Mouse (Mus musculus): ENCODE measurements around the gene H1f0. TPM values are rescaled to one million over a fixed set of nuclear protein-coding genes. Genes with fewer than 3 reads are reported as not detected.

The H1f0 gene
- polyA plus RNA-seq, 2 experiments = 47.8 to 65.2 TPM

DNA sequence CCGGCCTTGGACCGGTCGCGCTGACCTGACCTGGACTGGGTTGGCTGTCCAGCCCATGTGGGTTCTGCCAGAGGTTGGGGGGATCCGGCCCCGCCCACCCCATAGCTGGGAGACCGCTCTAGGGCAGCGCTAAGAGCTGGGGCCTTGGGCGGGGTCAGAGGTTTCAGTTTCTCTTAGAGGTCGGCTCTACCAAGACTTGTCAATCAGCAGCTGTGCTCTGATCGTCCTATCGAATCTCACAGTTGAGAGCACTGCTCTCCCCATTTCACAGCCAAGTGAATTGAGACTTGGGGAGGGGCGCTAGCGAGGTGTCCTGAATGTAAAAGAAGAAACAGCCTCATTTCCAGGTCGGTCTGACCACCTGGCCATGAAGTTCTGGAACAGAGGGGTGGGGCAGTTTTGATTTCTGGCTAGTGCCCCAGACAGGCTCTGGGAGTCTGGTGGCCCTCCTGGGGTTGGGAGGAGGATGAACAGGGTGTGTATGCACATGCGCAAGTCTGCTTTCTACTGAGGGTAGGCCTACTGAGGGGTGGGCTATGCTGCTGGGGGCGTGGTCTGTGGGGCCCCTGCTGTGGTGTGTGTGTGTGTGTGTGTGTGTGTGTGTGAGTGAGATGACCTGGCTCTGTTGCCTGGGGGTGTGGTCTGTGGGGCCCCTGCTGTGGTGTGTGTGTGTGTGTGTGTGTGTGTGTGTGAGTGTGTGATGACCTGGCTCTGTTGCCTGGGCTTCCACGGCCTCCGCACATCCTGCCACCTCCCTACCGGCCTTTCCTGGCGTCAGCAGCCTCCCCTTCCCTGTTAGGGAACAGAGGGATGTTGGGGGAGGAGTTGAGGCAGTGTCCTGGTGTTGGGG is 44.6 kb upstream of the H1f0 start:
- no peaks in the 10 kb centered on the region for H3K9me3 ChIP-seq (ENCODE audit: control insufficient read depth, low read length)
- no peaks in the 10 kb centered on the region for H3K36me3 ChIP-seq (replicated peaks; ENCODE audit: control insufficient read depth, insufficient read depth, low read depth)
- under 1% methylated on average over 21 of the region's 21 CpGs for WGBS (ENCODE audit: insufficient replicate concordance)
- TF ChIP-seq EP300 (IDR thresholded peaks at IDR 0.05; ENCODE audit: low read depth) (no peak), CTCF (IDR thresholded peaks at IDR 0.05; ENCODE audit: low read depth) (no peak)
- peak overlapping the region; percentile 76 for H3K9ac ChIP-seq (replicated peaks)
- H3K4me1 ChIP-seq (replicated peaks; ENCODE audit: control insufficient read depth in 2 of 2, insufficient read depth in 2 of 2, low read length in 1 of 2) = peaks cover 15 to 26% of the 10 kb centered on the region in 2 experiments
- peak overlapping the region; percentile 64 to 92 for H3K4me3 ChIP-seq (ENCODE audit: insufficient read depth in 1 of 2, low read depth in 2 of 2, low read length in 2 of 2)
- H3K27ac ChIP-seq = peak overlapping the region; percentile 60
- ATAC-seq (ENCODE audit: insufficient read depth) = peak; percentile 64
- H3K4me2 ChIP-seq (ENCODE audit: low read depth) = peak overlapping the region; percentile 94
- peak; percentile 68 to 72 (median 68) for DNase-seq (ENCODE audit: low read depth in 3 of 3, low spot score in 3 of 3)
- no peaks in the 10 kb centered on the region for H3K27me3 ChIP-seq (ENCODE audit: control insufficient read depth, insufficient read depth, low read length)

DNA sequence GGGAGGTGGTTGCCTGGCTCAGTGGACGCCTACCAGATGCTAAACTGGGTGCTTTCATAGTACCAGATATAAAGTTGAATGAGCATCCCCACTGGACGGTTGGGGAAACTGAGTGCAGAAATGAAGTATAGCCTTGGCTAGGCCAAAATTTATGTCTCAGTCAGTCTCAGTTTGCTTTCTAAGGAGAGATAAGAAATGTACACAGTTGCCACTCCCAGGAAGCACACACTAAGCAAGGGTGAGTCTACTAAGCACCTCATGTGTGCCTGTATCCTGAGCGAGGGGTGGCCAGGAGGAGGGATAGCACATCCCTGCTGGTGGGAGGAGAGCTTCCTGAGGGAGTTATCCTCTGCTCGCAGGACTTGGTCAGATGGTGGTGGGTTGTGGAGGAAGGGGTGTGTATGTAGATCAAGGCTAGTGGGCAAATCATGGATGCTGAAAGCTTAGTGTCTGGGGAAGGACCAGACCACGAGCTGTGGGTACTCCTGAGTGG is 43.9 kb upstream of the H1f0 start:
- peak overlapping the region; percentile 76 for H3K9ac ChIP-seq (replicated peaks)
- WGBS (ENCODE audit: insufficient replicate concordance) = 16% methylated on average over 5 of the region's 5 CpGs
- no peaks in the 10 kb centered on the region for H3K9me3 ChIP-seq (ENCODE audit: control insufficient read depth, low read length)
- no peaks in the 10 kb centered on the region for H3K27me3 ChIP-seq (ENCODE audit: control insufficient read depth, insufficient read depth, low read length)
- no peaks in the 10 kb centered on the region for H3K36me3 ChIP-seq (replicated peaks; ENCODE audit: control insufficient read depth, insufficient read depth, low read depth)
- no peak for ATAC-seq (ENCODE audit: insufficient read depth)
- peak overlapping the region; percentile 94 for H3K4me2 ChIP-seq (ENCODE audit: low read depth)
- peak overlapping the region; percentile 64 to 92 for H3K4me3 ChIP-seq (ENCODE audit: insufficient read depth in 1 of 2, low read depth in 2 of 2, low read length in 2 of 2)
- DNase-seq (ENCODE audit: low read depth in 3 of 3, low spot score in 3 of 3) = no peak
- TF ChIP-seq CTCF (IDR thresholded peaks at IDR 0.05; ENCODE audit: low read depth) = no peak
- TF ChIP-seq EP300 (IDR thresholded peaks at IDR 0.05; ENCODE audit: low read depth) = no peak
- peak overlapping the region; percentile 4 for H3K27ac ChIP-seq
- H3K4me1 ChIP-seq (replicated peaks; ENCODE audit: control insufficient read depth in 2 of 2, insufficient read depth in 2 of 2, low read length in 1 of 2) = peaks cover 14 to 21% of the 10 kb centered on the region in 2 experiments

DNA sequence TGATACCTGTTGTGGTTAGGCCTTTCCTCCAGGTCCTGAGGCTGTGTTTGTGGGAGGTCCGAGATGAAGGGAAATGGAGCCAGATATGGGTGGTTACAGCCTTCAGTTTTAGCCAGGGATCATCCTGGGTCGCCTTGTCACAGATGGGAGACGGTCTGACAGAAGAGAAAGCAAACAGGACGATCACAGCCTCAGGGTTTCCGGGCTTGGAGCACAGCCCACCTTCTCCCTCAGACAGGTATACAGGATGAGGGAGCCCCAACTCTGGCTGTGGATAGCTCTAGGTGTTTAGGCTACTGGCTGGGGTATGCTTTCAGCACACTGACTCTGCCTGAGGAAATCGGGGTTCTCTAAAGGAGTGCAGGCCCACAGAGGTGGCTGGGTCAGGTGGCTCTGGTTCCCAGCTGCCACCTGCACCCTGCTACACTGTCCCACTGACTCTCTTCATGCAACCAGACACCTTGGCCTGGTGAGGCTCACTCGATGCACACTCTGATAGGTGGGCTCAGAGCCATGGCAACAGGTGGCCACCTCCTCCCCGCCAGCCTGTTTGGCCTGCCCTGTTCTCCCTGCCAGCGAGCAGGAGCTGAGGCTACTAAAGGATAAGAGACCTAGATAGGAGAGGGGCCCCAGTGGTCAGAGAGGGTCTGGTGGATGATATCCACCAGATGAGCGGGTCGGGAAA is 41.6 kb upstream of the H1f0 start:
- no peaks in the 10 kb centered on the region for H3K27me3 ChIP-seq (ENCODE audit: control insufficient read depth, insufficient read depth, low read length)
- ATAC-seq (ENCODE audit: insufficient read depth) = no peak
- H3K9ac ChIP-seq (replicated peaks) = no peak overlapping the region
- H3K9me3 ChIP-seq (ENCODE audit: control insufficient read depth, low read length) = no peaks in the 10 kb centered on the region
- no peak for DNase-seq (ENCODE audit: low read depth in 3 of 3, low spot score in 3 of 3)
- H3K4me1 ChIP-seq (replicated peaks; ENCODE audit: control insufficient read depth in 2 of 2, insufficient read depth in 2 of 2, low read length in 1 of 2) = peaks cover 14 to 21% of the 10 kb centered on the region in 2 experiments
- TF ChIP-seq EP300 (IDR thresholded peaks at IDR 0.05; ENCODE audit: low read depth) = no peak
- no peak for TF ChIP-seq CTCF (IDR thresholded peaks at IDR 0.05; ENCODE audit: low read depth)
- H3K4me3 ChIP-seq (ENCODE audit: insufficient read depth in 1 of 2, low read depth in 2 of 2, low read length in 2 of 2) = no peak overlapping the region
- H3K27ac ChIP-seq = no peak overlapping the region
- H3K36me3 ChIP-seq (replicated peaks; ENCODE audit: control insufficient read depth, insufficient read depth, low read depth) = peaks cover 5% of the 10 kb centered on the region; the same call in 1 of the 2 replicates
- H3K4me2 ChIP-seq (ENCODE audit: low read depth) = no peak overlapping the region
- WGBS (ENCODE audit: insufficient replicate concordance) = 58% methylated on average over 11 of the region's 11 CpGs

DNA sequence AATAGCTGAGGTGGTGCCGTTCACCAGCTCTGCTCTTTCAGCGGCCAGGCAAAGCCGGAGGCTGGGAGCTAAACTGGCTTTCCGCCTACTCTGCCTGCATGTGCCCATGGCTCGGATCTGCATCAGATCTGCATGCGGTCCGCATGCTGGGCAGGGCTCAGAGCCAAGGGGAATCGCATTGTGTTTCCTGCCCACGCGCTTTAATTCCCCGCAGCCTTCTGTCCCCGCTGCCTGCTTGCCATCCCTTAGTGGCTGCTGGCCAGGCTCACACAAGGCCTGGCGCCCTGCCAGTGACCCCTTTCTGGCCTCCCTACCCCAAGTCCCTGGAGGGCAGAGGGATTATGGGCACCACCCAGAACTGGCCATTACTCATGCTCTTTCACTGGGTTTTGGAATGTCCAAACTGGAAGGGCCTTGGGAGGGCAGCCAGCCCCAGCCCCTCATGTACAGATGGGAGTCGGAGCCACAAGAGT is 39.7 kb upstream of the H1f0 start:
- H3K4me1 ChIP-seq (replicated peaks; ENCODE audit: control insufficient read depth in 2 of 2, insufficient read depth in 2 of 2, low read length in 1 of 2) = peaks cover 10 to 13% of the 10 kb centered on the region in 2 experiments
- H3K9me3 ChIP-seq (ENCODE audit: control insufficient read depth, low read length) = no peaks in the 10 kb centered on the region
- ATAC-seq (ENCODE audit: insufficient read depth) (no peak), DNase-seq (ENCODE audit: low read depth in 3 of 3, low spot score in 3 of 3) (no peak)
- H3K36me3 ChIP-seq (replicated peaks; ENCODE audit: control insufficient read depth, insufficient read depth, low read depth) = peaks cover 21% of the 10 kb centered on the region
- WGBS (ENCODE audit: insufficient replicate concordance) = 92% methylated on average over 14 of the region's 14 CpGs
- no peak overlapping the region for H3K9ac ChIP-seq (replicated peaks)
- H3K4me2 ChIP-seq (ENCODE audit: low read depth) = no peak overlapping the region
- no peaks in the 10 kb centered on the region for H3K27me3 ChIP-seq (ENCODE audit: control insufficient read depth, insufficient read depth, low read length)
- no peak overlapping the region for H3K4me3 ChIP-seq (ENCODE audit: insufficient read depth in 1 of 2, low read depth in 2 of 2, low read length in 2 of 2)
- no peak overlapping the region for H3K27ac ChIP-seq
- no peak for TF ChIP-seq EP300 (IDR thresholded peaks at IDR 0.05; ENCODE audit: low read depth)
- TF ChIP-seq CTCF (IDR thresholded peaks at IDR 0.05; ENCODE audit: low read depth) = no peak
